Mouse (Mus musculus) adrenal gland, adult 8-10 months (tissue): ENCODE measurements around the gene Olfr1453. TPM values are rescaled to one million over a fixed set of nuclear protein-coding genes. Genes with fewer than 3 reads are reported as not detected.
"Not testable (repeated sequence)": the region's sequence is repeated elsewhere in the genome, so short reads cannot be mapped to it uniquely, and the experiment has no call there.

Experiments
- DNase-seq: peaks from one replicate; pipeline ENCODE4 v3.0.0; 2022
- total RNA-seq, 4 experiments: library from RNA; stranded (reverse); gene quantifications; 2 replicates each; pipeline ENCODE4 v1.2.4; 2022

The Olfr1453 gene
- not detected for total RNA-seq

GRCm38 (mm10) chr19:13028227-13028626, at the start of gene Olfr1453:
Gene Olfr1453, minus strand, starts transcription at chr19:13028327.
- DNase-seq, result no peak

GRCm38 (mm10) chr19:13060310-13060709, 32.2 kb upstream of the Olfr1453 start, which contains the start of gene Olfr1454:
Gene Olfr1454, plus strand, starts transcription at chr19:13060610.
- DNase-seq, result no peak

GRCm38 (mm10) chr19:12994714-12995113, 33.4 kb downstream of the Olfr1453 start, which contains the start of gene Olfr1451:
Gene Olfr1451, plus strand, starts transcription at chr19:12995014.
- no peak for DNase-seq

GRCm38 (mm10) chr19:12992316-12992715, 35.8 kb downstream of the Olfr1453 start:
- not testable (repeated sequence) for DNase-seq

Other genes starting within 250 kb of the Olfr1453 start
- 10 to 100 TPM; 70.3 to 80.8 (median 71.4) TPM for gene Zfp91, start 232.2 kb downstream of the Olfr1453 start, total RNA-seq
- 1 to 10 TPM; 2.1 to 5.8 (median 3.9) TPM for gene Lpxn, start 232.1 kb downstream of the Olfr1453 start, total RNA-seq
- not detected for gene Gm5244, start 181.6 kb downstream of the Olfr1453 start, total RNA-seq
- gene Olfr1444, start 171.0 kb downstream of the Olfr1453 start, total RNA-seq, result not detected
- not detected for gene Olfr1445, start 144.5 kb downstream of the Olfr1453 start, total RNA-seq
- gene Olfr1446, start 134.8 kb downstream of the Olfr1453 start, total RNA-seq, result not detected
- gene Olfr1447, start 124.6 kb downstream of the Olfr1453 start, total RNA-seq, result not detected
- not detected for gene Olfr1448, start 103.9 kb downstream of the Olfr1453 start, total RNA-seq
- not detected for gene Olfr1449, start 97.5 kb downstream of the Olfr1453 start, total RNA-seq
- gene Olfr1450, start 78.1 kb downstream of the Olfr1453 start, total RNA-seq, result not detected
- not detected for gene Olfr1451, start 33.3 kb downstream of the Olfr1453 start, total RNA-seq
- gene Olfr1454, start 32.3 kb upstream of the Olfr1453 start, total RNA-seq, result not detected
- not detected for gene Olfr1457, start 69.6 kb upstream of the Olfr1453 start, total RNA-seq
- not detected for gene Olfr1458, start 78.4 kb upstream of the Olfr1453 start, total RNA-seq
- under 1 TPM; 0.06 to 0.25 (median 0.12) TPM for gene Olfr1459, start 121.2 kb upstream of the Olfr1453 start, total RNA-seq
- not detected for gene Olfr1461, start 134.7 kb upstream of the Olfr1453 start, total RNA-seq
- not detected for gene Olfr1462, start 157.4 kb upstream of the Olfr1453 start, total RNA-seq
- gene Olfr1463, start 203.0 kb upstream of the Olfr1453 start, total RNA-seq, result not detected